In genomic region chr1:60803825-60804696, GRCm38 (mm10) we compare ENCODE assay signal across 21 mouse cellular contexts.
DNase-seq lines count a peak whose midpoint lies in the region; ATAC-seq and TF ChIP-seq lines count a peak whose summit lies in the region.
"Had no signal": no experiment of that assay in that cellular context is flagged by ENCODE, and none has a peak within 500 bp of the region (broad histone marks: within the 10 kb centered on the region; RNA-seq: fewer than 3 reads in every experiment).

No protein-coding gene starts in this region.

- no peak for TF ChIP-seq POLR2A in small intestine, adult 2 months (IDR thresholded peaks at IDR 0.05; ENCODE audit: low read depth, low read length)

- no peak overlapping the region for H3K4me2 ChIP-seq in embryonic facial prominence, embryonic 14.5 days (ENCODE audit: low read depth, low read length)
- H3K4me2 ChIP-seq in lung, embryonic 16.5 days (ENCODE audit: low read depth, low read length) = no peak overlapping the region
- H3K4me2 ChIP-seq: forebrain, embryonic 13.5 days; hindbrain, embryonic 14.5 days; kidney, embryonic 15.5 days; midbrain, embryonic 13.5 days; stomach, embryonic 15.5 days had no signal

- H3K9ac ChIP-seq in embryonic facial prominence, embryonic 14.5 days (ENCODE audit: low read depth, low read length) = no peak overlapping the region
- no peak overlapping the region for H3K9ac ChIP-seq in lung, embryonic 16.5 days (ENCODE audit: low read length)
- H3K9ac ChIP-seq: forebrain, embryonic 13.5 days; hindbrain, embryonic 14.5 days; kidney, embryonic 15.5 days; liver, embryonic 14.5 days; midbrain, embryonic 13.5 days; stomach, embryonic 15.5 days had no signal

- no peaks in the 10 kb centered on the region for H3K27me3 ChIP-seq in embryonic facial prominence, embryonic 14.5 days (replicated peaks; ENCODE audit: control insufficient read depth, insufficient read depth, low read length)
- H3K27me3 ChIP-seq in embryonic facial prominence, embryonic 10.5 days (replicated peaks; ENCODE audit: low read depth, poor library complexity, severe bottlenecking) = no peaks in the 10 kb centered on the region
- no peaks in the 10 kb centered on the region for H3K27me3 ChIP-seq in lung, embryonic 16.5 days (ENCODE audit: control insufficient read depth, insufficient read depth, low read depth, low read length)
- H3K27me3 ChIP-seq in small intestine, adult 2 months (ENCODE audit: control insufficient read depth, insufficient read depth, low read length) = no peaks in the 10 kb centered on the region
- H3K27me3 ChIP-seq: forebrain, embryonic 13.5 days; kidney, embryonic 15.5 days; midbrain, embryonic 13.5 days; stomach, embryonic 15.5 days had no signal

- no peak for TF ChIP-seq CTCF in small intestine, adult 2 months (IDR thresholded peaks at IDR 0.05; ENCODE audit: extremely low read depth, insufficient read length, insufficient replicate concordance, low read depth, low read length)

- no peaks in the 10 kb centered on the region for H3K9me3 ChIP-seq in embryonic facial prominence, embryonic 14.5 days (ENCODE audit: control insufficient read depth, low read length)
- no peaks in the 10 kb centered on the region for H3K9me3 ChIP-seq in embryonic facial prominence, embryonic 10.5 days
- no peaks in the 10 kb centered on the region for H3K9me3 ChIP-seq in lung, embryonic 16.5 days (ENCODE audit: control insufficient read depth, low read length)
- H3K9me3 ChIP-seq: forebrain, embryonic 13.5 days; kidney, embryonic 15.5 days; midbrain, embryonic 13.5 days; stomach, embryonic 15.5 days had no signal

- H3K36me3 ChIP-seq in embryonic facial prominence, embryonic 14.5 days (ENCODE audit: control insufficient read depth, insufficient read depth, low read length) = no peaks in the 10 kb centered on the region
- no peaks in the 10 kb centered on the region for H3K36me3 ChIP-seq in embryonic facial prominence, embryonic 10.5 days (replicated peaks)
- H3K36me3 ChIP-seq in lung, embryonic 16.5 days (ENCODE audit: control insufficient read depth, insufficient read depth, low read length) = no peaks in the 10 kb centered on the region
- no peaks in the 10 kb centered on the region for H3K36me3 ChIP-seq in small intestine, adult 2 months (ENCODE audit: control insufficient read depth, insufficient read depth, low read length)
- H3K36me3 ChIP-seq: kidney, embryonic 15.5 days; midbrain, embryonic 13.5 days; stomach, embryonic 15.5 days had no signal

- no peaks in the 10 kb centered on the region for H3K4me1 ChIP-seq in embryonic facial prominence, embryonic 14.5 days (ENCODE audit: control insufficient read depth, insufficient read depth, low read length)
- no peaks in the 10 kb centered on the region for H3K4me1 ChIP-seq in embryonic facial prominence, embryonic 10.5 days
- no peaks in the 10 kb centered on the region; the same call in none of the 2 replicates for H3K4me1 ChIP-seq in lung, embryonic 16.5 days (replicated peaks; ENCODE audit: control insufficient read depth, insufficient read depth, low read length)
- H3K4me1 ChIP-seq in small intestine, adult 2 months (ENCODE audit: control insufficient read depth, insufficient read depth, insufficient read length, low read length) = no peaks in the 10 kb centered on the region
- H3K4me1 ChIP-seq: forebrain, embryonic 13.5 days; midbrain, embryonic 13.5 days; stomach, embryonic 15.5 days had no signal

- ATAC-seq in embryonic facial prominence, embryonic 14.5 days (ENCODE audit: low read depth) = no peak
- ATAC-seq in lung, embryonic 16.5 days (ENCODE audit: low read depth) = peak; percentile 62
- ATAC-seq: forebrain, embryonic 13.5 days; intestine, embryonic 16.5 days; midbrain, embryonic 13.5 days had no signal

- DNase-seq in embryonic facial prominence, embryonic 14.5 days (ENCODE audit: low spot score) = peak; percentile 65
- no peak for DNase-seq in embryonic facial prominence, embryonic 10.5 days (ENCODE audit: low spot score)
- DNase-seq in lung, postnatal 36 days = no peak
- DNase-seq in gonadal fat pad, adult 2 months (ENCODE audit: low read depth) = peak; percentile 71
- DNase-seq in adrenal gland, adult 18-20 months (ENCODE audit: low spot score in 2 of 2) = no peak
- no peak for DNase-seq in ovary, postnatal 10 days (ENCODE audit: low spot score)
- DNase-seq: adrenal gland, postnatal 10 days; cerebellum, adult 8-10 months; heart, postnatal 10 days; layer of hippocampus, postnatal 36 days; lung, postnatal 4 days; thymus, adult 2 months had no signal

- no peak overlapping the region for H3K27ac ChIP-seq in embryonic facial prominence, embryonic 14.5 days (replicated peaks; ENCODE audit: low read depth, low read length)
- no peak overlapping the region for H3K27ac ChIP-seq in embryonic facial prominence, embryonic 10.5 days (replicated peaks)
- peak overlapping the region; percentile 28; the same call in 1 of the 2 replicates for H3K27ac ChIP-seq in lung, embryonic 16.5 days (ENCODE audit: low read length)
- 0 out of 2 replicates have a peak overlapping the region, but pooled peaks have one; percentile 16 for H3K27ac ChIP-seq in small intestine, adult 2 months (ENCODE audit: insufficient read depth, low read depth, low read length)
- H3K27ac ChIP-seq: forebrain, embryonic 13.5 days; hindbrain, embryonic 14.5 days; kidney, embryonic 15.5 days; liver, embryonic 14.5 days; midbrain, embryonic 13.5 days; stomach, embryonic 15.5 days had no signal

- no peak overlapping the region for H3K4me3 ChIP-seq in embryonic facial prominence, embryonic 14.5 days (ENCODE audit: low read depth, low read length)
- H3K4me3 ChIP-seq in embryonic facial prominence, embryonic 10.5 days = no peak overlapping the region
- H3K4me3 ChIP-seq in lung, embryonic 16.5 days (ENCODE audit: low read length) = no peak overlapping the region
- H3K4me3 ChIP-seq in small intestine, adult 2 months (ENCODE audit: low read depth, low read length) = no peak overlapping the region
- H3K4me3 ChIP-seq: forebrain, embryonic 13.5 days; kidney, embryonic 15.5 days; midbrain, embryonic 13.5 days; stomach, embryonic 15.5 days had no signal

- 73% methylated on average over 6 of the region's 6 CpGs for WGBS in embryonic facial prominence, embryonic 14.5 days
- 87% methylated on average over 6 of the region's 6 CpGs for WGBS in embryonic facial prominence, embryonic 10.5 days
- WGBS in lung, embryonic 16.5 days = 67% methylated on average over 6 of the region's 6 CpGs
- 58% methylated on average over 6 of the region's 6 CpGs for WGBS in small intestine, adult 2 months

Comparison
In these comparisons a context has a peak if more than half of its experiments do, and no peak if none do; other contexts are left out.
1. DNase-seq: peak in embryonic facial prominence, embryonic 14.5 days (single experiment) and gonadal fat pad, adult 2 months (single experiment); none in embryonic facial prominence, embryonic 10.5 days (single experiment), lung, postnatal 36 days (single experiment), adrenal gland, adult 18-20 months (0 of 2) and ovary, postnatal 10 days (single experiment).
2. H3K27ac ChIP-seq: peak in lung, embryonic 16.5 days (single experiment) and small intestine, adult 2 months (single experiment); none in embryonic facial prominence, embryonic 14.5 days (single experiment) and embryonic facial prominence, embryonic 10.5 days (single experiment).